Mouse (Mus musculus) thymus, adult 2 months (tissue): ENCODE data around the gene Sema6d.

Source experiments
- CTCF ChIP-seq: fragments of 200-500 bp; IDR thresholded peaks from 2 replicates; pipeline ENCODE4 v1.5.1; 2012; ENCODE audit warnings: mild to moderate bottlenecking, control low read depth, low read length, moderate library complexity, borderline replicate concordance; ENCODE audit not compliant: control insufficient read depth, poor library complexity, insufficient read depth; ENCODE audit errors: extremely low read depth
- POLR2A ChIP-seq: fragments of 200-500 bp; IDR thresholded peaks from 2 replicates; pipeline ENCODE4 v1.6.1; 2012; ENCODE audit warnings: mild to moderate bottlenecking, low read length, control low read depth, moderate library complexity; ENCODE audit not compliant: control insufficient read depth, poor library complexity, insufficient read depth; ENCODE audit errors: extremely low read depth

DNA sequence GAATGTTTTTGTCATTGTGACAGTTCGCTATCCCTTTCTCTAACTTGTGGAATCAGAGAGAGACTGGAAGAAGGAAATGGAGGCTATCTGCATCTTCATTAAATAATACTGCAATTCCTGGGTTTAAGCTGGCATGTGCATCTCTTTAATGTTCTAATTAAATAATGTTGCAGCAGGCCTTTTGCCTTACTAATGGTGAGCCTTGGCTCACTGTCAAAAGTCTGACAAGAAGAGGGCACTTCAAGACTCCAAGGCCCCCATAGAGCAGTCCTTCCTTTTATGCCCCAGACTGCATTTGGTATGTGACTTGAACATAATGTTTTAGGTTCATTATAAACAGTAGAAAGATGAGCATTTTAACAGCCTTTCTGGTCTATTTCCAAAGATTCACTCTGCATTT lies 147.1 kb downstream of the Sema6d start:
- no peak for TF ChIP-seq CTCF
- no peak for TF ChIP-seq POLR2A
